Mouse (Mus musculus) cerebellum, adult 18-20 months (tissue): Measurements from ENCODE around the gene Poldip2.

Experiments
- DNase-seq, 2 experiments: peaks; one replicate each; pipeline ENCODE4 v3.0.0; 2021

The Poldip2 gene

GRCm38 (mm10) chr11:78512025-78512957, at the start of gene Poldip2, which contains the start of gene Tmem199:
TSS of gene Poldip2 (plus strand) at chr11:78512193.
TSS of gene Tmem199 (minus strand) at chr11:78512172.
- DNase-seq, result peak; percentile 89 to 91

- DNase-seq, result no peak
These were observed 49.3 kb upstream of the Poldip2 start for GRCm38 (mm10) chr11:78462669-78463068.

- DNase-seq, result no peak
These were observed 48.5 kb upstream of the Poldip2 start for GRCm38 (mm10) chr11:78463286-78464036.

- no peak for DNase-seq
These were observed 46.9 kb upstream of the Poldip2 start for GRCm38 (mm10) chr11:78465116-78465515.

DNA sequence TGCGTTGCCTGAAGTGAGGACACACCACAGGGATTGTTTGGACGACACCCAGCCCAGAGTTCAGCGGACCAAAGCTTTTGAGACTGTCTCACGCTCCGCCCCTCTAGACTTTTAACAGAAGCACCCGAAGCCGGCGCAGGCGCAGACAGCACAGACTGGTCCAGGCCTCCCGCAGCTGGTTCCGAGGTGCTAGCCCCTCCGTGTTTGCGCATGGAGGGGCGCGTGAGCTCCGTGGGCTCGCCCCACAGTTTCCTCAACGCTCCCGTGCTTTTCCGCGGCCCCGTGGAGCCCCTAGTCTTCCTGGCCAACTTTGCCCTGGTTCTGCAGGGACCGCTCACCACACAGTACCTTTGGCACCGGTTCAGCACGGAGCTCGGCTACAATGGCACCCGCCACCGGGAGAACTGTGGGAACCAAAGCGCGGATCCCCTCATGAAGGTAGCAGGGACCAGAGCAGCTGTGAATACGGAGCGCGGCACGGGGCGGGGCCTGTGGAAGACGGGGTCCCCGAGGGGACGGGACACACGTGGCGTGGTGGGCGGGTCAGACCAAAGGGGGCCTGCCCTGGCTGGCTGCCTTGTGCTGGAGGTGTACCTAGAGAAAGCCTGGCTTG, 46.3 kb upstream of the Poldip2 start, which contains the start of gene Slc46a1:
Gene Slc46a1, plus strand, starts transcription at position 130 of the 613 bp plus-strand sequence.
- DNase-seq, result peak; percentile 60 to 66

DNA sequence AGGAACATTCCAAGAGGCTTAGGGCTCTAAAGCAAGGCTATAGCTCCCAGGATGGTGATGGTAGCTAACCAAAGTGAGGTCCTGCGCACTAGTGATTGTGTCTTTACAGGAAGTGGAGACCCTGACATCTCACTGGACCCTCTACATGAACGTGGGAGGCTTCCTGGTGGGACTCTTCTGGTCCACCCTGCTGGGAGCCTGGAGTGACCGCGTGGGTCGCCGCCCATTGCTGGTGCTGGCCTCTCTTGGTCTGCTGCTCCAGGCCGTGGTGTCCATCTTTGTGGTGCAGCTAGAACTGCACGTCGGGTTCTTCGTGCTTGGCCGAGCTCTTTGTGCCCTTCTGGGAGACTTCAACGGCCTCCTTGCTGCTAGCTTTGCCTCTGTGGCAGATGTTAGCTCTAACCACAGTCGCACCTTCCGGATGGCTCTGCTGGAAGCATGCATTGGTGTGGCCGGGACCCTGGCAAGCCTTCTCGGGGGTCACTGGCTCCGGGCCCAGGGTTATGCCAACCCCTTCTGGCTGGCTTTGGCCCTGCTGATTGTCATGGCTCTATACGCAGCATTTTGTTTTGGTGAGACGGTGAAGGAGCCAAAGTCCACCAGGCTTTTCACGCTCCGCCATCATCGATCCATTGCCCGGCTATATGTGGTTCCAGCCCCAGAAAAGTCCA, 45.6 kb upstream of the Poldip2 start:
- no peak for DNase-seq

DNA sequence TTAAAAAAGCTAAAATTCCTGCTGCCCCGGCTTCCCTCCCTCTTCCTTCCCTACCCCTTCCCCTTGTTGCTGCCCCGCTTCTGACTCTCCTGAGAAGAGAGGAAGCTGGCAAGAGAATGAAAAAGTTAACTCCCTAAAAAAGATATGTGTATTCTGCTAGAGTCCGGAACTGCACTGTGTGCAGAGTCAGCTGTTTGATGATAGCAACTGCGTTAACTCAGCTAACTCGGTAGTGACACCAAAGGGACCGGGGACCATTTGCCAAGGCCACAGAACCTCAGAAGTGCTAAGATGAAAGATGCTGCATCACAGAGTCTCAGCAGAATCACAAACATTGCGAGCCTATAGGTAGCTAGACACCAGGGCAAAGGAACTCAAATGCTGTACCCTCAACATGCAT, 44.5 kb upstream of the Poldip2 start:
- DNase-seq, result no peak

GRCm38 (mm10) chr11:78467932-78468331, 44.1 kb upstream of the Poldip2 start:
- no peak for DNase-seq

- DNase-seq, result no peak
These were observed 40.5 kb upstream of the Poldip2 start for GRCm38 (mm10) chr11:78471326-78472103.

DNA sequence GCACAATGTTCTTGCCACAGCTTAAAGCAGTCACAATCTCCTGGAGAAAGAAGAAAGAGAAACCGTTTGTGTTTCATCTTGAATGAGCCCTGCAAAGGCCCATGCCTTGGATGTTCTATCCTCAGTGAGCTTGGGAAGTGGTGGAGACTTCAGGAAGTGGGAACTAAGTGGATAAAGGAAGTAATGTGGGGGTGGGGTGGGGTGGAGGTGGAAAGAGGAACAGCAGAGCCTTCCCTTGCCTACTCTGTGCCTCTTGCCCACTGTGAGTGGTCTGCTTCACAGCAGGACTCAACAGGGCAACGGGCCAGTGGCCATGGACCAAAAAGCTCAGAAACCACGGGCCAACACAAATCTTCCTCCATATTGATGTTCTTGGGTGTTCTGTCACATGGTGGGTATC, 36.7 kb upstream of the Poldip2 start:
- no peak for DNase-seq

- DNase-seq, result no peak
These were observed 28.4 kb upstream of the Poldip2 start for GRCm38 (mm10) chr11:78483639-78484038.

- peak; percentile 80 to 89 for DNase-seq
These were observed 23.8 kb upstream of the Poldip2 start for GRCm38 (mm10) chr11:78488168-78488567.

- DNase-seq, result peak; percentile 78 to 79
These were observed 21.2 kb upstream of the Poldip2 start for GRCm38 (mm10) chr11:78490781-78491241.

- no peak for DNase-seq
These were observed 16.1 kb upstream of the Poldip2 start for GRCm38 (mm10) chr11:78495904-78496303.

- peak; percentile 56 to 71 for DNase-seq
These were observed 14.9 kb upstream of the Poldip2 start for GRCm38 (mm10) chr11:78497071-78497541.

GRCm38 (mm10) chr11:78497544-78498522, 14.2 kb upstream of the Poldip2 start, which contains the start of gene Sarm1:
TSS of gene Sarm1 (minus strand) at chr11:78497754.
- DNase-seq, result peak; percentile 98 to 100

DNA sequence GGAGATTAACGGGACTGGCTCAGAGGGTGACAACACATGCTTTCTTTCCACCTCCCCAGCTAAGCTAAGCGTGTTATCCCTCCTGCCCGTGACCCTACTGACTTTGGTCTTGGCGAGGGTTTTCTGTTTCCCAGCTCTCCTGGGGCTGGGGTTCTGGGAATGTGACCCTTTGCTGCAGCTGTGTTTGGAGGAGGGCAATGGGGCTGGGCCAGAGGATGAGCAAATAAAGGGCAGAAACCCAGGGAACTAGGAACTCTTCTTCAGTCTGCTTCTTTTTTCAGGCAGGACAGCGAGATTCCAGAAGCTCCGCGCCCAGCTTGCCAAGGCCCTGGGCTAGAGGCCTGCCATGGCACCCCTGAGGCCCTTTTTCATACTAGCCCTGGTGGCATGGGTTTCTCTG, 13.0 kb upstream of the Poldip2 start, which contains the start of gene Vtn:
Gene Vtn, plus strand, starts transcription at position 88 of the 400 bp plus-strand sequence.
- no peak for DNase-seq

- DNase-seq, result no peak
These were observed 12.4 kb upstream of the Poldip2 start for GRCm38 (mm10) chr11:78499543-78499942.

GRCm38 (mm10) chr11:78500623-78501202, 11.3 kb upstream of the Poldip2 start:
- DNase-seq, result no peak

DNA sequence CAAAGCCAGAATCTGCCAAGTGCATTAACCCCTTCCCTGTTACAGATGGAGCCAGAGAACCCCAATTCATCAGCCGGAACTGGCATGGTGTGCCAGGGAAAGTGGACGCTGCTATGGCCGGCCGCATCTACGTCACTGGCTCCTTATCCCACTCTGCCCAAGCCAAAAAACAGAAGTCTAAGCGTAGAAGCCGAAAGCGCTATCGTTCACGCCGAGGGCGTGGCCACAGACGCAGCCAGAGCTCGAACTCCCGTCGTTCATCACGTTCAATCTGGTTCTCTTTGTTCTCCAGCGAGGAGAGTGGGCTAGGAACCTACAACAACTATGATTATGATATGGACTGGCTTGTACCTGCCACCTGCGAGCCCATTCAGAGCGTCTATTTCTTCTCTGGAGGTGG, 10.5 kb upstream of the Poldip2 start:
- DNase-seq, result no peak
